Mouse (Mus musculus) intestine, embryonic 14.5 days (tissue): Measurements from ENCODE around the gene Dtx2. TPM values are rescaled to one million over a fixed set of nuclear protein-coding genes. Genes with fewer than 3 reads are reported as not detected.
"Not testable (repeated sequence)": the region's sequence is repeated elsewhere in the genome, so short reads cannot be mapped to it uniquely, and the experiment has no call there.

Experiments used
- ATAC-seq: fragments of 200-750 bp; cut with Nextera tagmentation; replicated peaks from 2 replicates; pipeline ENCODE4 v1.8.0; 2017; ENCODE audit warnings: low read depth, moderate number of reproducible peaks, moderate TSS enrichment, moderate library complexity; ENCODE audit not compliant: low FRiP score, low TSS enrichment
- DNase-seq: peaks from one replicate; pipeline ENCODE4 v3.0.0-alpha.2; 2018; ENCODE audit warnings: low spot score
- H3K27ac ChIP-seq: fragments of 300-500 bp; sonication (generic); 2 replicates; pipeline ENCODE4 v1.5.1; 2014; ENCODE audit warnings: low read depth, mild to moderate bottlenecking, control low read depth
- H3K27me3 ChIP-seq: fragments of 300-500 bp; sonication (generic); replicated peaks from 2 replicates; pipeline ENCODE4 v1.6.1; 2014; ENCODE audit warnings: low read length, control low read depth; ENCODE audit not compliant: control insufficient read depth, insufficient read depth
- H3K36me3 ChIP-seq: fragments of 300-500 bp; sonication (generic); 2 replicates; pipeline ENCODE4 v1.6.1; 2014; ENCODE audit warnings: low read length, control low read depth; ENCODE audit not compliant: control insufficient read depth, insufficient read depth
- H3K4me1 ChIP-seq: fragments of 300-500 bp; sonication (generic); replicated peaks from 2 replicates; pipeline ENCODE4 v1.6.1; 2014; ENCODE audit warnings: low read length, control low read depth, mixed read lengths; ENCODE audit not compliant: control insufficient read depth, insufficient read depth
- H3K4me2 ChIP-seq: fragments of 300-500 bp; sonication (generic); 2 replicates; pipeline ENCODE4 v1.6.1; 2014; ENCODE audit warnings: low read length
- H3K4me3 ChIP-seq: fragments of 300-500 bp; sonication (generic); 2 replicates; pipeline ENCODE4 v1.5.1; 2014; ENCODE audit warnings: low read depth, low read length, control low read depth, mixed read lengths
- H3K9ac ChIP-seq: fragments of 300-500 bp; sonication (generic); 2 replicates; pipeline ENCODE4 v1.6.1; 2014; ENCODE audit warnings: mild to moderate bottlenecking, low read length
- H3K9me3 ChIP-seq: fragments of 300-500 bp; sonication (generic); 2 replicates; pipeline ENCODE4 v1.6.1; 2016; ENCODE audit warnings: low read length, control low read depth; ENCODE audit not compliant: control insufficient read depth
- WGBS: fragments of 180-500 bp; shearing (Covaris S2); extraction: QIAGEN DNeasy Blood & Tissue Kit; methylation state at CpG from one replicate; pipeline ENCODE4 v1.1.7; 2014; 5-methylcytosine and 5-hydroxymethylcytosine counted together
- polyA plus RNA-seq: library from polyadenylated mRNA; unstranded; fragments of >200 nt; fragmentation: Nextera tagmentation; extraction: Ambion mirVana; gene quantifications from 2 replicates; pipeline ENCODE4 v1.2.1, GENCODE M21; 2014

Gene Dtx2
- polyA plus RNA-seq, 1 experiment from 2014 or later, result 23.2 TPM

DNA sequence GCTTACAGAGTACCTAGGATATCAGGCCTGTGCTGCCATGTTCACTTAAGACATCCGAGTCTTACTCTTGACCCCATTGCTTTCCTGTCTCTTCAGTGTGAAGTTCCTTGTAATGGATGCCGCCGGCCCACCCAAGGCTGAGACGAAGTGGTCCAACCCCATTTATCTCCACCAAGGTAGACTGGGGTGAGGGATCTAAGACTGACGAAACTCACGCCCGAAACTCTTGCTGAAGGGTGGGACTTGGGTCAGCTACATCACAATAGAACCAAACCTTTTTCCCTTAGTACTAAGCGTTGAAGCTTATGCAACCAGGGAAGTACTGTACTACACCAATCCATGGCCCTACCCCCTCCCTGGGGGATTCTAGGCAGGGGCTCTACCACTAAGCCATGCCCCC, 47.1 kb downstream of the Dtx2 start:
- Histone ChIP-seq H3K4me3 (no peak overlapping the region), H3K27me3 (no peaks in the 10 kb centered on the region), H3K27ac (no peak overlapping the region), H3K9me3 (no peaks in the 10 kb centered on the region), H3K4me2 (no peak overlapping the region), H3K9ac (no peak overlapping the region), H3K36me3 (no peaks in the 10 kb centered on the region), H3K4me1 (no peaks in the 10 kb centered on the region)
- DNase-seq (no peak), ATAC-seq (no peak)
- WGBS, result 91% methylated on average over 8 of the region's 8 CpGs

DNA sequence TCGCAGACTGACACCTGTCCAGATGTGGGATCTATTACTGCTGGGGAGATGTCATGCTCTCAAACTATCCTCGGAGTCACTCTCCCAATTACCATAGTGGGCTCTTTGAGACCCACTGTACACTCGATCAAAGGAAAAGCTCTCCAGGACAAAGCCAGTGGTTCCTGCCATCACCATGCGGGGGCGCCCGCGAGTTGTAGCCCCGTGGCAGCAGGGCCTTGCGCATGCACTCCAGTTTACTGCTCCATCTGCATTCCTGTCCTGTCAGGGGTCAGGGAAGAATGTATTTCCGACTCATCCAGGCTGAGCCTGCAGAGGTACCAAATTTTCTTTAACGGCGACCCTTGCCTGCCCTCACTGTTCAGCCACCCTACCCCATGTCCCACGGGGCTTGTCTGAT, 50.3 kb downstream of the Dtx2 start:
- H3K9ac ChIP-seq, result no peak overlapping the region
- no peaks in the 10 kb centered on the region for H3K36me3 ChIP-seq
- DNase-seq (no peak), ATAC-seq (no peak)
- no peak overlapping the region for H3K27ac ChIP-seq
- H3K9me3 ChIP-seq, result no peaks in the 10 kb centered on the region
- H3K4me3 ChIP-seq, result no peak overlapping the region
- no peak overlapping the region for H3K4me2 ChIP-seq
- H3K27me3 ChIP-seq, result no peaks in the 10 kb centered on the region
- WGBS, result 65% methylated on average over 13 of the region's 13 CpGs
- H3K4me1 ChIP-seq, result no peaks in the 10 kb centered on the region

DNA sequence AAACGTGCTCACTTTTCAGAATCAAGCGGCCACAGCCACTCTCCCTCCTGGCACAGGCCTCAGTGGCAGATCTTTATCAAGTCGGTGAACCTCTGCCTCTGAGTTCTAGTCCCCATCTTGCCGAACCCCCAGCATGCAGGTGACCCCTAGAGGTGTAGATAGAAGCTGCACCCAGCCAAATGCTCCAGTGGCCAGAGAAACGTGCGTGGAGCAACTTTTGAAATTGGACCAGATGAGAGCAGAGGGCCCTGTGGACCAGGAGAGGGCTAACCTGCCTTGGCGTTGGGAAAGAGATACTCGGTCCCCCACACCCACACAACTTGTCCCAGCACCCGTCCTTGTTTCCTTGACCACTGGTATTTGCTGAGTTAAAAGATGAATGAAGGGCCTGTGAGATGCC, 50.8 kb downstream of the Dtx2 start:
- Histone ChIP-seq H3K27ac (no peak overlapping the region), H3K4me1 (no peaks in the 10 kb centered on the region), H3K4me2 (no peak overlapping the region), H3K36me3 (no peaks in the 10 kb centered on the region), H3K4me3 (no peak overlapping the region), H3K9ac (no peak overlapping the region), H3K9me3 (no peaks in the 10 kb centered on the region), H3K27me3 (no peaks in the 10 kb centered on the region)
- DNase-seq (no peak), ATAC-seq (no peak)
- WGBS, result 34% methylated on average over 9 of the region's 9 CpGs

DNA sequence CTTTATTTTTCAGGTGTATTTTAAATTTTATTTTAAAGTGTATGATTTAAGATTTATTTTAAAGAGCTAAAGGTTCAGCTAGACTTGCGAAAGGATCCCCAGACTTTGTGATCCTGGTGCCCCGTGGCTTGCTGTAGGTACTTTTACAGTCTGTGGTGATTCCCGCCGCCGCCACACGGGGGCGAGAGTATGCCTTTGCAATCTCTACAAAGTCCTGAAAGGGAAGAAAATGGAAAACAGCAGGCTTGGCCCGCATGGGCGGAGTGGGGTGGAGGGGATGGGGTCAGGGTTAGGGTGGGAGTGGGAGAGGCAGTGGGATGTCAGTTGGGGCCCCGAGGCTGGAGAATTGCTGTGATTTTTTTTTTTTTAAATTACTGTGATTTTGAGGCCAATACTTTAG, 51.4 kb downstream of the Dtx2 start:
- WGBS, result 3% methylated on average over 10 of the region's 10 CpGs
- Histone ChIP-seq H3K4me2 (no peak overlapping the region), H3K9me3 (no peaks in the 10 kb centered on the region), H3K4me3 (no peak overlapping the region), H3K27me3 (no peaks in the 10 kb centered on the region), H3K27ac (no peak overlapping the region), H3K9ac (no peak overlapping the region), H3K36me3 (no peaks in the 10 kb centered on the region), H3K4me1 (no peaks in the 10 kb centered on the region)
- peak; percentile 98 for DNase-seq
- ATAC-seq, result 0 out of 2 replicates have a peak, but pooled peaks have one; percentile 18

DNA sequence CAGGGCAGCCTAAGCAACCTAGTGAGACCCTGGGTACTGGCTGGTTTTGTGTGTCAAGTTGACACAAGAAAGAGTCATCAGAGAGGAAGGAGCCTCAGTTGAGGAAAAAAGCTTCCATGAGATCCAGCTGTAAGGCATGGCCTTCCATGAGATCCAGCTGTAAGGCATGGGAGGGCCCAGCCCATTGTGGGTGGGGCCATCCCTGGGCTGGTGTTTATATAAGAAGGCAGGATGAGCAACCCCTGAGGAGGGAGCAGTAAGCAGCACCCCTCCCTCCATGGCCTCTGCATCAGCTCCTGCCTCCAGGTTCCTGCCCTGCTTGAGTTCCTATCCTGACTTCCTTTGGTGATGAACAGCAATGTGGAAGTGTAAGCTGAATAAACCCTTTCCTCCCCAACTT, 53.9 kb downstream of the Dtx2 start:
- not testable (repeated sequence) for H3K4me3 ChIP-seq, H3K9ac ChIP-seq, H3K9me3 ChIP-seq, H3K27ac ChIP-seq, H3K27me3 ChIP-seq, DNase-seq, ATAC-seq, H3K4me2 ChIP-seq, H3K36me3 ChIP-seq
- peaks cover 14% of the 10 kb centered on the region; the same call in 1 of the 2 replicates for H3K4me1 ChIP-seq

DNA sequence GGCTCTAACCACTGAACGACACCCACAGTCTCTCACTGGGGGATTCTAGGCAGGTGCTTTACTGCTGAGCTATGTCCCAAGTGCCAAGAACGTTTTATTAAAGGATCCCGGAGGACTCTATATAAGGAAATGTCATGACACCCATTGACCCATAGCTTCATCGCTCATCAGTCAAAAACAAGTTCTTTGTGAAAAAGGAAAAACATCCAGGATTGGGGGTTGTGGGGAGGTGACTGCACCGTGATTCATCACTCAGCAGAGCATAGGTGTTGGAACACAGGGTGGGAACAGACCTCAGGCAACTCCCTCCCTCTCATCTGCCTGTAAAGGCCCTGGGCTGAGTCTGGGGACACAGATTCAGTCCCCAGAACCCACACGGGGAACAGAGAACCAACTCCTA, 55.3 kb downstream of the Dtx2 start:
- no peaks in the 10 kb centered on the region for H3K36me3 ChIP-seq
- ATAC-seq, result no peak
- H3K4me3 ChIP-seq, result no peak overlapping the region
- no peaks in the 10 kb centered on the region for H3K9me3 ChIP-seq
- no peaks in the 10 kb centered on the region for H3K27me3 ChIP-seq
- H3K27ac ChIP-seq, result no peak overlapping the region
- 47% methylated on average over 6 of the region's 6 CpGs for WGBS
- no peak overlapping the region for H3K4me2 ChIP-seq
- peaks cover 14% of the 10 kb centered on the region; the same call in 1 of the 2 replicates for H3K4me1 ChIP-seq
- DNase-seq, result no peak
- no peak overlapping the region for H3K9ac ChIP-seq

DNA sequence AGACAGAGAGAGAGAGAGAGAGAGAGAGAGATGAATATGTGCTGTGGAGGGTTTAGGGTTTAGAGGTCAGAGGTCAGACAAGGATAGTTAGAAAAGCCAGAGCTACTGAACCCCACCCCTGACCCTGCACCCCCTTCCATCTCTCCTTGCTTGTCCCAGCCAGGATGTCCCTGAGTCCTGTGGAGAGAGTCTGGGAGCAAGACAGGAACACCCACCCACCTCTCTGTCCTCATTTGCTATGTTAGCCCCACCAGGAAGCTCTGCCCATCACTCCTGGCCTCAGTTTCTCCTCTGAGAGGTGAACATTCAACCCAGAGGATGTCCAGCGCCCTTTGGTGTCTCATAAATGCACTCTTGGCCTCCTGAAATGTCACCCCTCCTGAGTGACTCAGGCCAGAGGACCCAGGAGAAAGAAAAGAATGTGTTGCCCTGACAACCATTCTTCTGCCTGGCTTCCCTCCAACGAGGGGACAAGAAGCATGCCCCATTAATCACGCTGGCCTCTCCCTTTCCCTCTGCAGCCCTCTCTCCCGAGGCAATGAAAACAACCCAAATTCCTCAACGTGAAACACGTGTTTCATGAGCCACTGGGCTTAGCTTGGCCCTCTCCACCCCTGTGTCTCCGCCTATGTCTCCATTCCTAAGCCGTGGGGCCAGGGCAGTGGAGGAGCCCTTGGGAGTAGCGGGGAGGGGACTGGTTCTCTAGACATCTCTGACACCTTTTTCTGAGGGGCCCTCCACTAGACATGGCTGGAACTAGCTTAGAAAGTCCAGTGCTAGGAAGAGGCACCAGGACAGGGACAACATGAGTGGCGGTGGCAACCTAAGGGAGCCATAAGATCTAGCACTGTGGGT, 56.9 kb downstream of the Dtx2 start:
- 15% methylated on average over 10 of the region's 10 CpGs for WGBS
- H3K36me3 ChIP-seq, result no peaks in the 10 kb centered on the region
- H3K4me3 ChIP-seq, result no peak overlapping the region
- H3K27me3 ChIP-seq, result no peaks in the 10 kb centered on the region
- peaks cover 14% of the 10 kb centered on the region; the same call in 1 of the 2 replicates for H3K4me1 ChIP-seq
- H3K4me2 ChIP-seq, result peak overlapping the region; percentile 23; the same call in 1 of the 2 replicates
- ATAC-seq (peak; percentile 61), DNase-seq (peak; percentile 75)
- no peak overlapping the region for H3K9ac ChIP-seq
- H3K9me3 ChIP-seq, result no peaks in the 10 kb centered on the region
- peak overlapping the region; percentile 69 for H3K27ac ChIP-seq

DNA sequence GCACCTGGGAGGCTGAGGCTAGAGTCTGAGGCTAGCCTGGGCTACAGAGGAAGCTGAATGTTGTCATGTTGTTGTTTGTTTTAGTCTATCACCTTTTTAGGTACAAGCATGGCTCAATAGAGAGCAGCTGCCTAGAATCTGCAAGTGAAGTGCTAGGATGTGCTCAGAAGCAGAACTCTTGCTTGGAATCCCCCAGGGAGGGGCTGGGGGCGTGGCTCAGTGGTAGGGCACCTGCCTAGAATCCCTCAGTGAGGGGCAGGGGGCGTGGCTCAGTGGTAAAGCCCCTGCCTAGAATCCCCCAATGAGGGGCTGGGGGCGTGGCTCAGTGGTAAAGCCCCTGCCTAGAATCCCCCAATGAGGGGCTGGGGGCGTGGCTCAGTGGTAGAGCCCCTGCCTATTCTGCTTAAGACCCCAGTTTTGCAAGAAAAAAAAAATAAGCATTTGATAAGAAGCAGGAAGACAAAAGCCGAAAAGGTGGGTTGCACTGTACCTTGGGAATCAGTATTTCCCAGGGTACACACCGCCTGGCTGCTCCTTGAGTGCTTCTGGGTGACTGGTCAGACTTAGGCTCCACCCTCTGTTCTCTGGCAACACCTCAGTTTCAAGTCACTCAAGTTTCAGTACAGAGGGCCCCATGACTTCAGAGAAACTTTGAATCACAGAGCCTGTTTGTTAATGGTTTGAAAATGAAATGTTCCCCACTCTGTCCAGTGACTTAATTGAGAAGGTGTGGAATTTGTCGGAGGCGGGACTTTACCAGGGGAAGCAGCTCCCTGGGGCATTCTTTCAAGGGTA, 58.5 kb downstream of the Dtx2 start:
- ATAC-seq, result no peak
- Histone ChIP-seq H3K27ac (no peak overlapping the region), H3K27me3 (no peaks in the 10 kb centered on the region), H3K36me3 (no peaks in the 10 kb centered on the region), H3K4me3 (no peak overlapping the region), H3K9me3 (no peaks in the 10 kb centered on the region), H3K4me1 (peaks cover 14% of the 10 kb centered on the region; the same call in 1 of the 2 replicates), H3K4me2 (no peak overlapping the region), H3K9ac (no peak overlapping the region)
- DNase-seq, result no peak
- 83% methylated on average over 8 of the region's 8 CpGs for WGBS
